Mouse (Mus musculus) heart, adult 2 months (tissue): ENCODE data around the gene Tbrg4.

Source experiments
- EP300 ChIP-seq: fragments of 200-500 bp; IDR thresholded peaks from 2 replicates; pipeline ENCODE4 v1.6.1; 2011; ENCODE audit warnings: low read depth, low read length, control low read depth; ENCODE audit not compliant: insufficient read depth
- POLR2A ChIP-seq: fragments of 200-500 bp; IDR thresholded peaks from 2 replicates; pipeline ENCODE4 v1.6.1; 2011; ENCODE audit warnings: mild to moderate bottlenecking, low read depth, low read length, control low read depth; ENCODE audit not compliant: insufficient read depth

GRCm38 (mm10) chr11:6589838-6590237 is 36.0 kb downstream of the Tbrg4 start:
- TF ChIP-seq POLR2A (no peak), EP300 (no peak)
